Mouse (Mus musculus) neural tube, embryonic 15.5 days (tissue): Measurements from ENCODE around the gene Bcl2a1b. TPM values are rescaled to one million over a fixed set of nuclear protein-coding genes. Genes with fewer than 3 reads are reported as not detected.

Experiments
- polyA plus RNA-seq: library from polyadenylated mRNA; unstranded; fragments of >200 nt; fragmentation: Nextera tagmentation; extraction: Ambion mirVana; gene quantifications from 2 replicates; pipeline ENCODE4 v1.2.1, GENCODE M21; 2015

Gene Bcl2a1b
- polyA plus RNA-seq, 1 experiment from 2014 or later, result 1.9 TPM

Other genes starting within 250 kb of the Bcl2a1b start
- 0.32 and 0.87 TPM in 2 replicates for gene Bcl2a1a, start 242.3 kb upstream of the Bcl2a1b start, polyA plus RNA-seq
- not detected in 2 replicates for gene Trim43b, start 106.4 kb upstream of the Bcl2a1b start, polyA plus RNA-seq
- 0.61 and 1.3 TPM in 2 replicates for gene Gm29094, start 170 bp downstream of the Bcl2a1b start, polyA plus RNA-seq
- 17.2 and 21.6 TPM in 2 replicates for gene Mthfs, start 11.5 kb downstream of the Bcl2a1b start, polyA plus RNA-seq